Comparison of ENCODE assay signal across 8 mouse cellular contexts in the genomic region with DNA sequence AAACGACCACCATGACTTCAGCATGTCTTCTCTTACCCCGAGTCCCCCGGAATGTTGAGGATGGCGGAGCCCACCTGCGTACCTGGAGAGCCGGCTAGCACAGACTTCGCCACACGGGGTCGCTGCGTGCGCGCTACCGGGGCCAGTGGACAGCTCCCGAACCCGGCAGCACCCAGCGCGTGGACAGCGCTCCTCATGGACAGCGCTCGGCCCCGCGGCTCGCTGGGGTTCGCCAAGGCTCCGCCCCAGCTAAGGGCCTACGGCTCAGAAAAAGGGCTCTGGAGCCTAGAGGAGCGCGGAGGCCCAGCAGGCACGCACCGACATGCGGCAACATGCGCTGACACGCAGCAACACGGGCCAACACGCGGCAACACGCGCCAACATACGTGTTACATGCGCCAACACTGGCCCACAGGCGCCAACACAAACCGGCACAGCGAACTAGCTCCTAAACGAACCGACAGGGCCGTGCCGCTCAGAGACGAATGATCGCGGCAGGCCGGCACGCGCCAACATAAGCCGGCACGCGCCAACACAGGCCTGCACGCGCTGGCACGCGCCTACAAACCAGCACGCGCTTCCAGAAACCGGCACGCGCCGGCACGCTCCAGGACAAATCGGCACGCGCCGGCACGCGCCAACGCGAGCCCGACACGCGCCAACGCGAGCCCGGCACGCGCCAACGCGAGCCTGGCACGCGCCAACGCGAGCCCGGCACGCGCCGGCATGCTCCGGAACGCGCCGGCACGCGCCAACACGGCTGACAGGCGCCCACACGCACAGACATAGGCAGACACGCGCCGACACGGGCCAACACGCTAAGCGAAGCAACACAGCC. TPM values are rescaled to one million over a fixed set of nuclear protein-coding genes. Genes with fewer than 3 reads are reported as not detected.
DNase-seq lines count a peak whose midpoint lies in the region; ATAC-seq and TF ChIP-seq lines count a peak whose summit lies in the region.

No protein-coding gene starts in this region.

- H3K4me2 ChIP-seq in forebrain, embryonic 11.5 days (ENCODE audit: low read depth, low read length, severe bottlenecking) = peak overlapping the region; percentile 44
- peak overlapping the region; percentile 64 for H3K4me2 ChIP-seq in heart, embryonic 14.5 days (ENCODE audit: low read length)
- peak overlapping the region; percentile 41 for H3K4me2 ChIP-seq in kidney, postnatal 0 days (ENCODE audit: low read length)
- peak overlapping the region; percentile 57 for H3K4me2 ChIP-seq in limb, embryonic 15.5 days
- peak overlapping the region; percentile 52 for H3K4me2 ChIP-seq in midbrain, embryonic 15.5 days

- no peaks in the 10 kb centered on the region; the same call in 1 of the 2 replicates for H3K4me1 ChIP-seq in forebrain, embryonic 11.5 days (replicated peaks; ENCODE audit: control insufficient read depth, insufficient read depth, low read length)
- peaks cover 2 to 16% of the 10 kb centered on the region in 2 experiments; a peak in 2 of 4 replicates for H3K4me1 ChIP-seq in heart, embryonic 14.5 days (ENCODE audit: control insufficient read depth in 2 of 2, insufficient read depth in 2 of 2, low read length in 2 of 2)
- no peaks in the 10 kb centered on the region for H3K4me1 ChIP-seq in kidney, postnatal 0 days (replicated peaks; ENCODE audit: insufficient read depth, low read length)
- H3K4me1 ChIP-seq in limb, embryonic 15.5 days = peaks cover 12% of the 10 kb centered on the region
- H3K4me1 ChIP-seq in midbrain, embryonic 15.5 days = no peaks in the 10 kb centered on the region
- H3K4me1 ChIP-seq in testis, adult 2 months (ENCODE audit: control insufficient read depth, insufficient read depth, low read length) = peaks cover 12% of the 10 kb centered on the region

- H3K27me3 ChIP-seq in forebrain, embryonic 11.5 days (ENCODE audit: control insufficient read depth, insufficient read depth, low read length) = peaks cover 87% of the 10 kb centered on the region
- H3K27me3 ChIP-seq in heart, embryonic 14.5 days (ENCODE audit: control insufficient read depth, insufficient read depth, low read length) = peaks cover 84% of the 10 kb centered on the region
- peaks cover 55% of the 10 kb centered on the region for H3K27me3 ChIP-seq in kidney, postnatal 0 days (ENCODE audit: insufficient read depth, low read length)
- H3K27me3 ChIP-seq in limb, embryonic 15.5 days = peaks cover 85% of the 10 kb centered on the region
- H3K27me3 ChIP-seq in midbrain, embryonic 15.5 days (replicated peaks) = peaks cover 62% of the 10 kb centered on the region
- no peaks in the 10 kb centered on the region for H3K27me3 ChIP-seq in testis, adult 2 months (ENCODE audit: control insufficient read depth, insufficient read depth, low read length)

- peak; percentile 78 for TF ChIP-seq CTCF in kidney, postnatal 0 days (IDR thresholded peaks at IDR 0.05; ENCODE audit: low read depth)
- peak; percentile 63 for TF ChIP-seq CTCF in testis, adult 2 months (IDR thresholded peaks at IDR 0.05; ENCODE audit: control insufficient read depth, insufficient read depth, insufficient replicate concordance, low read depth, low read length)

- TF ChIP-seq POLR2A in testis, adult 2 months (IDR thresholded peaks at IDR 0.05; ENCODE audit: control insufficient read depth, low read depth, low read length) = no peak

- peaks cover 23% of the 10 kb centered on the region for H3K9me3 ChIP-seq in forebrain, embryonic 11.5 days (ENCODE audit: control insufficient read depth, low read length)
- peaks cover 24% of the 10 kb centered on the region for H3K9me3 ChIP-seq in heart, embryonic 14.5 days (ENCODE audit: control insufficient read depth, low read length)
- H3K9me3 ChIP-seq in kidney, postnatal 0 days (replicated peaks; ENCODE audit: low read length) = no peaks in the 10 kb centered on the region; the same call in 1 of the 2 replicates
- peaks cover 27% of the 10 kb centered on the region for H3K9me3 ChIP-seq in limb, embryonic 15.5 days
- H3K9me3 ChIP-seq in midbrain, embryonic 15.5 days = no peaks in the 10 kb centered on the region

- no peak overlapping the region for H3K9ac ChIP-seq in forebrain, embryonic 11.5 days (ENCODE audit: low read length)
- H3K9ac ChIP-seq in heart, embryonic 14.5 days (ENCODE audit: low read length) = no peak overlapping the region
- no peak overlapping the region for H3K9ac ChIP-seq in kidney, postnatal 0 days (ENCODE audit: low read depth, low read length)
- no peak overlapping the region for H3K9ac ChIP-seq in limb, embryonic 15.5 days
- H3K9ac ChIP-seq in midbrain, embryonic 15.5 days = peak overlapping the region; percentile 21

- H3K36me3 ChIP-seq in forebrain, embryonic 11.5 days (ENCODE audit: control insufficient read depth, insufficient read depth, low read length) = peaks cover 9% of the 10 kb centered on the region; the same call in 1 of the 2 replicates
- H3K36me3 ChIP-seq in heart, embryonic 14.5 days (ENCODE audit: control insufficient read depth, insufficient read depth, low read length) = peaks cover 74% of the 10 kb centered on the region
- peaks cover 4% of the 10 kb centered on the region; the same call in 1 of the 2 replicates for H3K36me3 ChIP-seq in kidney, postnatal 0 days (ENCODE audit: insufficient read depth, low read length)
- H3K36me3 ChIP-seq in limb, embryonic 15.5 days = peaks cover 60% of the 10 kb centered on the region
- H3K36me3 ChIP-seq in midbrain, embryonic 15.5 days (replicated peaks) = no peaks in the 10 kb centered on the region
- H3K36me3 ChIP-seq in testis, adult 2 months (ENCODE audit: control insufficient read depth, insufficient read depth, low read length) = no peaks in the 10 kb centered on the region

- peak; percentile 89 for ATAC-seq in forebrain, embryonic 11.5 days (replicated peaks; ENCODE audit: low FRiP score)
- peak; percentile 73 for ATAC-seq in heart, embryonic 14.5 days (ENCODE audit: insufficient number of reproducible peaks, insufficient read depth, low FRiP score, low read depth)
- peak; percentile 95 for ATAC-seq in kidney, postnatal 0 days (replicated peaks; ENCODE audit: low FRiP score, low read depth)
- peak; percentile 81 for ATAC-seq in limb, embryonic 15.5 days (ENCODE audit: insufficient number of reproducible peaks, low FRiP score, low TSS enrichment, low read depth)
- peak; percentile 95 for ATAC-seq in midbrain, embryonic 15.5 days (replicated peaks)

- H3K4me3 ChIP-seq in forebrain, embryonic 11.5 days (ENCODE audit: low read depth, low read length) = peak overlapping the region; percentile 18
- H3K4me3 ChIP-seq in heart, embryonic 14.5 days (ENCODE audit: control insufficient read depth in 1 of 2, insufficient read depth in 1 of 2, low read depth in 1 of 2, low read length in 2 of 2) = peak overlapping the region; percentile 9 to 30
- H3K4me3 ChIP-seq in kidney, postnatal 0 days (replicated peaks; ENCODE audit: low read depth, low read length) = peak overlapping the region; percentile 6; the same call in 1 of the 2 replicates
- H3K4me3 ChIP-seq in limb, embryonic 15.5 days = peak overlapping the region; percentile 33
- peak overlapping the region; percentile 41 for H3K4me3 ChIP-seq in midbrain, embryonic 15.5 days
- H3K4me3 ChIP-seq in testis, adult 2 months (ENCODE audit: control insufficient read depth, low read depth, low read length) = peak overlapping the region; percentile 91

- DNase-seq in spleen, postnatal 4 days (ENCODE audit: low spot score in 2 of 2) = peak; percentile 45 to 76
- DNase-seq in spleen, postnatal 14 days (ENCODE audit: low spot score in 2 of 2) = no peak
- DNase-seq in forebrain, embryonic 11.5 days (ENCODE audit: low spot score) = peak; percentile 86
- peak; percentile 71 for DNase-seq in kidney, postnatal 0 days (ENCODE audit: low spot score)

- WGBS in forebrain, embryonic 11.5 days = 65% methylated on average over 108 of the region's 108 CpGs
- 60% methylated on average over 108 of the region's 108 CpGs for WGBS in heart, embryonic 14.5 days
- WGBS in kidney, postnatal 0 days = 60% methylated on average over 108 of the region's 108 CpGs
- 51% methylated on average over 107 of the region's 108 CpGs for WGBS in limb, embryonic 15.5 days
- 57% methylated on average over 108 of the region's 108 CpGs for WGBS in midbrain, embryonic 15.5 days

- H3K27ac ChIP-seq in forebrain, embryonic 11.5 days (ENCODE audit: low read depth, low read length) = no peak overlapping the region
- no peak overlapping the region for H3K27ac ChIP-seq in heart, embryonic 14.5 days (replicated peaks in 1 of 2; ENCODE audit: control insufficient read depth in 1 of 2, insufficient read depth in 1 of 2, low read depth in 2 of 2, low read length in 2 of 2)
- H3K27ac ChIP-seq in kidney, postnatal 0 days = no peak overlapping the region
- H3K27ac ChIP-seq in limb, embryonic 15.5 days = no peak overlapping the region
- H3K27ac ChIP-seq in midbrain, embryonic 15.5 days = peak overlapping the region; percentile 75
- peak overlapping the region; percentile 86 for H3K27ac ChIP-seq in testis, adult 2 months (ENCODE audit: control insufficient read depth, insufficient read depth, low read depth, low read length)

RNA-seq across cellular contexts. Expression of a gene that starts 12.5 kb away (rescaled TPM):
- polyA plus RNA-seq in forebrain, embryonic 11.5 days (2014; fragmentation: Nextera tagmentation; extraction: Ambion mirVana) = 158 and 176 TPM in 2 replicates
- polyA plus RNA-seq in heart, embryonic 14.5 days (2014; fragmentation: Nextera tagmentation; extraction: Ambion mirVana) = 272 and 330 TPM in 2 replicates
- polyA plus RNA-seq in kidney, postnatal 0 days (2015; fragmentation: Nextera tagmentation; extraction: Ambion mirVana) = 142 and 158 TPM in 2 replicates
- polyA plus RNA-seq in limb, embryonic 15.5 days (2015; fragmentation: Nextera tagmentation; extraction: Ambion mirVana) = 434 and 451 TPM in 2 replicates
- 91.4 and 92.5 TPM in 2 replicates for polyA plus RNA-seq in midbrain, embryonic 15.5 days (2015; fragmentation: Nextera tagmentation; extraction: Ambion mirVana)
- polyA plus RNA-seq in testis, adult 2 months (2012; rRNA removed) = 12.1 and 12.2 TPM in 2 replicates

Comparison
In these comparisons a context has a peak if more than half of its experiments do, and no peak if none do; other contexts are left out.
1. DNase-seq: peak in spleen, postnatal 4 days (2 of 2), forebrain, embryonic 11.5 days (single experiment) and kidney, postnatal 0 days (single experiment); none in spleen, postnatal 14 days (0 of 2).
2. H3K27ac ChIP-seq: peak in midbrain, embryonic 15.5 days (single experiment) and testis, adult 2 months (single experiment); none in forebrain, embryonic 11.5 days (single experiment), heart, embryonic 14.5 days (0 of 2), kidney, postnatal 0 days (single experiment) and limb, embryonic 15.5 days (single experiment).
3. H3K4me3 ChIP-seq: peak in every context shown above with its lines; median percentile 91 in testis, adult 2 months; 41 in midbrain, embryonic 15.5 days; 33 in limb, embryonic 15.5 days; 20 in heart, embryonic 14.5 days; 18 in forebrain, embryonic 11.5 days; 6 in kidney, postnatal 0 days.
4. Peak in every context shown above with its lines, with median percentiles within 50 percentile points of each other: ATAC-seq and H3K4me2 ChIP-seq.